Mouse (Mus musculus): Measurements from ENCODE around the gene Apoo.

- no peak for TF ChIP-seq CTCF (IDR thresholded peaks at IDR 0.05; ENCODE audit: insufficient read depth, low read depth, low read length)
- TF ChIP-seq POLR2A (IDR thresholded peaks at IDR 0.05; ENCODE audit: insufficient read depth, low read depth, low read length) = no peak
Measured at GRCm38 (mm10) chrX:94367248-94367647, 331 bp downstream of the Apoo start.
